Mouse (Mus musculus) liver, adult 2 months (tissue): ENCODE results near the gene Olfr220. TPM values are rescaled to one million over a fixed set of nuclear protein-coding genes. Genes with fewer than 3 reads are reported as not detected.

Experiments
- DNase-seq: peaks from one replicate; pipeline ENCODE4 v3.0.0-alpha.2; 2011; ENCODE audit warnings: low read depth, low spot score; ENCODE audit errors: extremely low read depth
- H3K27ac ChIP-seq: fragments of 200-500 bp; replicated peaks from 2 replicates; pipeline ENCODE4 v1.5.1; 2012; ENCODE audit warnings: low read depth, mild to moderate bottlenecking, control low read depth, inconsistent platforms, low read length; ENCODE audit not compliant: insufficient read depth
- H3K27me3 ChIP-seq: fragments of 200-500 bp; 2 replicates; pipeline ENCODE4 v1.6.1; 2012; ENCODE audit warnings: mild to moderate bottlenecking, moderate library complexity, low read length, inconsistent platforms; ENCODE audit not compliant: control insufficient read depth, insufficient read depth
- H3K36me3 ChIP-seq: fragments of 200-500 bp; 2 replicates; pipeline ENCODE4 v1.6.1; 2012; ENCODE audit warnings: low read length, inconsistent platforms; ENCODE audit not compliant: control insufficient read depth, insufficient read depth
- H3K4me1 ChIP-seq: fragments of 200-500 bp; 2 replicates; pipeline ENCODE4 v1.6.1; 2011; ENCODE audit warnings: low read length; ENCODE audit not compliant: control insufficient read depth, insufficient read depth
- H3K4me3 ChIP-seq: fragments of 200-500 bp; 2 replicates; pipeline ENCODE4 v1.5.1; 2011; ENCODE audit warnings: low read depth, mild to moderate bottlenecking, control low read depth, low read length, moderate library complexity; ENCODE audit not compliant: insufficient read depth
- H3K79me2 ChIP-seq: fragments of 200-500 bp; 2 replicates; pipeline ENCODE4 v1.6.1; 2012; ENCODE audit warnings: inconsistent platforms, mild to moderate bottlenecking, low read length, moderate library complexity; ENCODE audit not compliant: control insufficient read depth, insufficient read depth
- H3K9ac ChIP-seq: fragments of 200-500 bp; 2 replicates; pipeline ENCODE4 v1.6.1; 2012; ENCODE audit warnings: low read depth, mild to moderate bottlenecking, control low read depth, inconsistent platforms, low read length
- CTCF ChIP-seq: fragments of 200-500 bp; IDR thresholded peaks from 2 replicates; pipeline ENCODE4 v1.5.1; 2011; ENCODE audit warnings: low read depth, low read length, control low read depth
- POLR2A ChIP-seq: fragments of 200-500 bp; IDR thresholded peaks from 2 replicates; pipeline ENCODE4 v1.6.1; 2011; ENCODE audit warnings: low read length, control low read depth; ENCODE audit not compliant: insufficient read depth; ENCODE audit errors: extremely low read depth
- WGBS: fragments of 180-500 bp; shearing (Covaris S2); methylation state at CpG from one replicate; pipeline ENCODE4 v1.1.7; 2018; 5-methylcytosine and 5-hydroxymethylcytosine counted together
- polyA plus RNA-seq: library from polyadenylated mRNA; depleted of rRNA; stranded (reverse); fragments of >200 nt; gene quantifications from 2 replicates; pipeline ENCODE4 v1.2.3, GENCODE M21; 2012
- total RNA-seq: library from RNA; depleted of rRNA; stranded (reverse); fragments of >200 nt; gene quantifications from 2 replicates; pipeline ENCODE4 v1.2.3, GENCODE M21; 2014

Gene Olfr220
- total and polyA plus RNA-seq, 2 experiments = not detected

DNA sequence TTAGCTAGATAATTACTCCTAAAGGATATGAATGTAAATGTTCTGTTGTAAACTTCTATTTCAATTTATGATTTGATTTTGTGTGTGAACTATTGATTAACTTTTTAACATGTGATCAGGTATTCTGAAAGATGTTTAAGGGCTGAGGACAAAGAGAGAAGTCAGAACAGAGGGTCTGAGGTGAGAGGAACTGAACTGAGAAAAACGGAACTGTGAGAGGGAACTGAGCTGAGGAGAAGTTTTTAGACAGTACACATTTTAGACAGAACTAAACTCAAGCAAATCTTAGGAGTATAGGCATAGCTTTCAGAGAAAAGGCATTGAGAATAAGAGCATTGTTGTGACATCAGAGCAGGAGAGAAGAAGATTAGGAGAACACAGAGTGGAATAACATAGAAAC, 7.8 kb upstream of the Olfr220 start:
- TF ChIP-seq CTCF (no peak), POLR2A (no peak)
- Histone ChIP-seq H3K4me1 (no peaks in the 10 kb centered on the region), H3K79me2 (no peaks in the 10 kb centered on the region), H3K9ac (no peak overlapping the region), H3K4me3 (no peak overlapping the region), H3K27ac (no peak overlapping the region), H3K36me3 (no peaks in the 10 kb centered on the region), H3K27me3 (no peaks in the 10 kb centered on the region)
- whole genome bisulfite sequencing = 55% methylated on average over 1 of the region's 1 CpGs
- DNase-seq = no peak

DNA sequence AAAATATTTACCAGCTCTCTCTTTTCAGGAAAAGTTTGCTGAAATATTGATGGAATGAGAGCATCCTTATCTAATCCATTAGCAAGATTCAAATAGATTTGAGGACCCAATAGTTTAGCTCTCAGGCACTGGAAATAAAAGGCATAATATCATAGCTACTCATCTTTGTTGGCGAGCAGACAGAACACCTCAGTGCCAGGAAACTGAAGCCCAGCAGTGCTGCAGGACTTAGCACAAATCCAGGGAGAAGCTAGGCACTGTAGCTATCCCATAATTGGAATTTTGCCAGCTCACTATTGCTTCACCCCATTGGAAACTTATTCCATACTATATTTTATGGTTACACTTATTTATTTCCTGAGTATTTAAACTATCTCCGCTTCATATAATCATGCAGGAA, 13.2 kb downstream of the Olfr220 start:
- 87% methylated on average over 2 of the region's 2 CpGs for WGBS
- H3K4me1 ChIP-seq = no peaks in the 10 kb centered on the region
- no peaks in the 10 kb centered on the region for H3K36me3 ChIP-seq
- no peak overlapping the region for H3K9ac ChIP-seq
- H3K27ac ChIP-seq = no peak overlapping the region
- H3K27me3 ChIP-seq = no peaks in the 10 kb centered on the region
- no peak for TF ChIP-seq CTCF
- no peak for TF ChIP-seq POLR2A
- H3K79me2 ChIP-seq = no peaks in the 10 kb centered on the region
- H3K4me3 ChIP-seq = no peak overlapping the region
- DNase-seq = no peak

DNA sequence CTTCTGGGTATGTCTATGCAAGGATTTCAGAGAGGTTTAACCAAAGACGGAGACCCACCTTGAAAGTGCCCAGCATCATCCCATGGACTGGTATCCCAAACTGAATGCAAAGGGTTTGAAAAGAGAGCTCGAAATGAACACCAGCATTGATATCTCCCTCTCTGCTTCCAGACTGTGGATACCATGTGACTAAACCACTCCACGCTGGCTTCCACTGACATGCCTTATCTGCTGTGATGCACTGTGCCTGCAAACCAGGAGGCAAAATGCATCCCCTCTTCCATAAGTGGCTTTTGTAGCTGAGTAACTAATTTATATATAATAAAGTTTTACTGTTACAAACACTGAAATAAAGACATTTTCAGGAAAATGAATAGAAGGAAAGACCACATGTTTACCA, 23.5 kb downstream of the Olfr220 start:
- no peak for DNase-seq
- no peaks in the 10 kb centered on the region for H3K4me1 ChIP-seq
- H3K36me3 ChIP-seq = no peaks in the 10 kb centered on the region
- no peak for TF ChIP-seq CTCF
- no peak for TF ChIP-seq POLR2A
- no peaks in the 10 kb centered on the region for H3K27me3 ChIP-seq
- WGBS = 70% methylated on average over 3 of the region's 3 CpGs
- no peak overlapping the region for H3K27ac ChIP-seq
- no peaks in the 10 kb centered on the region for H3K79me2 ChIP-seq
- H3K4me3 ChIP-seq = no peak overlapping the region
- no peak overlapping the region for H3K9ac ChIP-seq

DNA sequence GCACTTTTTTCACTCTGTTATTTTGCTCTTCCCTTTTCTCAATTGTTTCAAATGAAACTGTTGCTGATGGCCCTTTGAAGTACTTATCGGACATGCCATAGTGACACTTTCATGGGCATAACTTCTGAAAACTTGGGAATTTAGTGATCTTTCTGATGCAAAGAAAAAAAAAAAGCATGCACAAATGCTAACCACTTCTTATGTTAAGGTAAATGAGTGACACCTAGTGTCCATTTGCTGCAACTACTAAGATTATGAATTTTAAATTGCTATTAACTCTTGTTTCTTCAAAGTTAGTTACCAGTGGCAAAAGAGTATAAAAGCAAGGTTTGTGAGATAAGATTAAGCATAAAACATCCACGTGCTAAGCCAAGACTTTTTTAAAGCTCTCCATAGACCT, 24.4 kb downstream of the Olfr220 start:
- Histone ChIP-seq H3K27ac (no peak overlapping the region), H3K4me3 (no peak overlapping the region), H3K4me1 (no peaks in the 10 kb centered on the region), H3K9ac (no peak overlapping the region), H3K79me2 (no peaks in the 10 kb centered on the region), H3K27me3 (no peaks in the 10 kb centered on the region), H3K36me3 (no peaks in the 10 kb centered on the region)
- no peak for TF ChIP-seq POLR2A
- TF ChIP-seq CTCF = peak; percentile 22
- 29% methylated on average over 2 of the region's 2 CpGs for WGBS
- DNase-seq = peak; percentile 33

DNA sequence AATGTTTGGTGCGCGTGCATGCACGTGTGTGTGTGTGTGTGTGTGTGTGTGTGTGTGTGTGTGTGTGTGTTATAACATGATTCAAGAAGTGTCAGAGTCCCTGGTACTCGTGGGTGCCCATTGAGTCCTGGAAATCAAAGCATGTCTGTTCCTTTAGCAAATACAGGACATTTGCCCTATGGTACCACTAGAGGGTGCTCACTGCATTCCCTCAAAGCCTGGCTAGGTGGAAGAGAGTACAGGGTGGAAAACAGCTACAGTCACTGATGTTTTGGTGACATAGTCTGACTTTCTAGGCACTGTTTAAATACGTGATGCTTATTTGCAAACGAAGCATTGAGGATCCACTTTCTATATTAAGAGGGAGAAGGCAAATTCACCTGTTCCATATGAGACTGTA, 27.9 kb downstream of the Olfr220 start:
- no peaks in the 10 kb centered on the region for H3K79me2 ChIP-seq
- TF ChIP-seq POLR2A = no peak
- TF ChIP-seq CTCF = peak; percentile 58
- H3K9ac ChIP-seq = no peak overlapping the region
- peak; percentile 36 for DNase-seq
- H3K27me3 ChIP-seq = no peaks in the 10 kb centered on the region
- no peaks in the 10 kb centered on the region for H3K4me1 ChIP-seq
- H3K36me3 ChIP-seq = no peaks in the 10 kb centered on the region
- 2% methylated on average over 6 of the region's 6 CpGs for WGBS
- no peak overlapping the region for H3K4me3 ChIP-seq
- H3K27ac ChIP-seq = no peak overlapping the region

DNA sequence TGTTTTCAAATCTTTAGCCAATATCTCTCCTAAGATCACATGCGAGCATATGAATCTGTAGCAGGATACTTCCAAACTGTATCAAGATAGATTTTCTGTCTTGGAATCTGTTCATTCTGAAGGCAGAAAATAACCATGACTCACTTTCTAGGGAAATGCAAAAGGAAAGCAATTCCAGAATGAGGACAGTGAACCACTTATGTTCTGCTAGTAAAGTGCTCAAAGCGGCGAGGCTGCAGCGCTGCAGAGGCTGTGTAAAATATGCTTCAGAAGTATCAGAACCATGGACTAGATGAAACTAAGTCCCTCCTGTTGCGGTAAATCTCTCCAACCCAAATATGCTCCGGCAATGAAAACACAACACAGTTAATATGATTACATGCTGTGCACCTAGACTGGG, 40.7 kb downstream of the Olfr220 start:
- no peaks in the 10 kb centered on the region for H3K4me1 ChIP-seq
- H3K79me2 ChIP-seq = no peaks in the 10 kb centered on the region
- H3K36me3 ChIP-seq = no peaks in the 10 kb centered on the region
- DNase-seq = no peak
- TF ChIP-seq POLR2A (no peak), CTCF (no peak)
- 95% methylated on average over 6 of the region's 6 CpGs for WGBS
- no peak overlapping the region for H3K27ac ChIP-seq
- no peak overlapping the region for H3K9ac ChIP-seq
- no peaks in the 10 kb centered on the region for H3K27me3 ChIP-seq
- H3K4me3 ChIP-seq = no peak overlapping the region
